In the genomic region with DNA sequence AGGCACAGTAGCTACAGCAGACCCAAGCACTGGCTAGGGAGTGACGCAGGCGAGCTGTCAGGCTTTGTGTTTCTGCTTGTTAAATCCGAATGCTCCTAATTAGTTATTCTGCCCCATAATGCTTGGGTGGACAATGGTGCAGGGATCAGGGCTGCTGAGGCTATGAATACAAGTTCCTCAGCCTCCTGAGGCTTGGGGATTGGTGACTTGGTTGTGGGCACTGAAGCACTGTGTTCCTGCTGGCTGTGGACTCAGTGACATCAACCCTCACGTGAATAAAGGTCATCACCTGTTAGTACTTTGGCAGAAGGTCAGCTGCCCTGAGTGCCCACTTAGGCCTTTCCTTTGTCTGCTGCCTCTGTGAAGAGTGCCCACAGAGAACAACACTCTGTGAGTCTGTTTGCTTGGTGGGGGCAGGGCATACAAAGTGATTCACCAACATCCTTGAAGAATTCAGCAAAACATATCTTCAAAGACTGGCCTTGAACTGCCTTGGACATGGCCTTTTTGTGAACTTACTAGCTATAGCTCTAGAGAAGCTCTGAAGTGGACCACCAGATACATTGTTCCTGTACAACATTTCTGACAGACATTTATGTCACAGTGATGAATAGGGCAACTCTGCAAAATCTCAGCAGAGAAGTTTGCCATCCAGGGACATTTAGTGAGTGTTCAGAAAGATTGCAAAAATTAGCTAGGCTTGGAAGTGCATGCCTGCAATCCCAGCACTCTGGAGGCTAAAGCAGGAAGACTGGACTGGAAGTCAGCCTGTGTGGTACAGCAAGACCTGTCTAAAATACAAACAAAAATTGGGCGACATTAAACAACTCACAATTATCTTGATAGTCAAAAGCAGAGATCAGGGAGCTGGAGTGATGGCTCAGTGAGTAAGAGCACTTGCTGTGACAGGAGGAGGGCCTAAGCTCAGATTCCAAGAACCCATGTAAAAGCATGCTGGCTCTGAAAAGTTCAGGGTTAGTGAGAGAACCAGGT, we compare ENCODE assay signal across 9 mouse cellular contexts.
DNase-seq lines count a peak whose midpoint lies in the region; ATAC-seq and TF ChIP-seq lines count a peak whose summit lies in the region.
"Had no signal": no experiment of that assay in that cellular context is flagged by ENCODE, and none has a peak within 500 bp of the region (broad histone marks: within the 10 kb centered on the region; RNA-seq: fewer than 3 reads in every experiment).

No protein-coding gene starts in this region.

- H3K27ac ChIP-seq in forebrain, embryonic 13.5 days = peak overlapping the region; percentile 37
- no peak overlapping the region for H3K27ac ChIP-seq in gastrocnemius, adult 2 months
- H3K27ac ChIP-seq: embryonic facial prominence, embryonic 13.5 days; limb, embryonic 15.5 days had no signal

- H3K9me3 ChIP-seq in forebrain, embryonic 13.5 days (replicated peaks) = no peaks in the 10 kb centered on the region
- H3K9me3 ChIP-seq: embryonic facial prominence, embryonic 13.5 days; limb, embryonic 15.5 days had no signal

- no peak overlapping the region for H3K4me3 ChIP-seq in forebrain, embryonic 13.5 days
- H3K4me3 ChIP-seq in gastrocnemius, adult 2 months = no peak overlapping the region
- H3K4me3 ChIP-seq: embryonic facial prominence, embryonic 13.5 days; limb, embryonic 15.5 days had no signal

- WGBS in forebrain, embryonic 13.5 days = 18% methylated on average over 5 of the region's 5 CpGs

- no peaks in the 10 kb centered on the region for H3K27me3 ChIP-seq in forebrain, embryonic 13.5 days
- H3K27me3 ChIP-seq: embryonic facial prominence, embryonic 13.5 days; limb, embryonic 15.5 days had no signal

- peaks cover 42% of the 10 kb centered on the region for H3K4me1 ChIP-seq in forebrain, embryonic 13.5 days

- H3K4me2 ChIP-seq in forebrain, embryonic 13.5 days = no peak overlapping the region
- H3K4me2 ChIP-seq: embryonic facial prominence, embryonic 13.5 days; limb, embryonic 15.5 days had no signal

- no peak overlapping the region for H3K9ac ChIP-seq in forebrain, embryonic 13.5 days
- H3K9ac ChIP-seq: embryonic facial prominence, embryonic 13.5 days; limb, embryonic 15.5 days had no signal

- intact Hi-C loops in gastrocnemius, adult 2 months (cut with DNase I) = no loop called here

- H3K36me3 ChIP-seq in forebrain, embryonic 13.5 days (ENCODE audit: poor library complexity, severe bottlenecking) = no peaks in the 10 kb centered on the region
- H3K36me3 ChIP-seq: embryonic facial prominence, embryonic 13.5 days; limb, embryonic 15.5 days had no signal

- ATAC-seq in forebrain, embryonic 13.5 days = peak; percentile 95

- TF ChIP-seq CTCF in gastrocnemius, adult 2 months (IDR thresholded peaks at IDR 0.05) = no peak

- peak; percentile 88 for DNase-seq in Muller cell, postnatal 12 days (ENCODE audit: inconsistent ontology term)
- peak; percentile 87 for DNase-seq in adrenal gland, adult 2 months
- DNase-seq in mesoderm, embryonic 11.5 days (ENCODE audit: low read depth, low spot score) = peak; percentile 38
- DNase-seq in cerebellum, adult 9-10 months = no peak
- no peak for DNase-seq in gastrocnemius, adult 2 months
- no peak for DNase-seq in gastrocnemius, postnatal 4 days (ENCODE audit: low spot score in 2 of 2)

Comparison
In these comparisons a context has a peak if more than half of its experiments do, and no peak if none do; other contexts are left out.
1. DNase-seq: peak in Muller cell, postnatal 12 days (single experiment), adrenal gland, adult 2 months (single experiment) and mesoderm, embryonic 11.5 days (single experiment); none in cerebellum, adult 9-10 months (single experiment), gastrocnemius, adult 2 months (single experiment) and gastrocnemius, postnatal 4 days (0 of 2).